Mouse (Mus musculus) ES-E14 (cell line): ENCODE measurements at regions not wholly inside any gene's neighbourhood (a gene's known extent, or its start where the extent isn't known, plus 50 kb on each side); places are given as distances from the start of the nearest gene placed in this dataset.

Experiments
- DNase-seq: peaks from one replicate; pipeline ENCODE4 v3.0.0-alpha.2; 2013; ENCODE audit warnings: low read depth, low spot score
- H3K27ac ChIP-seq: 2 replicates; pipeline ENCODE4 v1.5.1; 2012; ENCODE audit warnings: low read depth, mild to moderate bottlenecking, low read length, moderate library complexity, mixed read lengths; ENCODE audit not compliant: poor library complexity, insufficient read depth, severe bottlenecking
- H3K36me3 ChIP-seq: 2 replicates; pipeline ENCODE4 v1.6.1; 2012; ENCODE audit warnings: mild to moderate bottlenecking, low read length, moderate library complexity, mixed read lengths; ENCODE audit not compliant: control insufficient read depth, poor library complexity, insufficient read depth, severe bottlenecking
- H3K4me1 ChIP-seq, 2 experiments: fragments of 150-350 bp in 1 of 2; sonication (generic) in 1 of 2; 2 replicates each; pipeline ENCODE4 v1.6.1; 2012; ENCODE audit warnings: low read length in 2 of 2, mild to moderate bottlenecking in 1 of 2, mixed read lengths in 1 of 2; ENCODE audit not compliant: control insufficient read depth in 2 of 2, insufficient read depth in 2 of 2, poor library complexity in 1 of 2
- H3K4me3 ChIP-seq, 2 experiments: fragments of 150-350 bp in 1 of 2; sonication (generic) in 1 of 2; 2 replicates each; pipeline ENCODE4 v1.5.1; 2012; ENCODE audit warnings: low read length in 2 of 2, low read depth in 1 of 2, mild to moderate bottlenecking in 1 of 2, mixed read lengths in 1 of 2; ENCODE audit not compliant: insufficient read depth in 1 of 2, poor library complexity in 1 of 2, severe bottlenecking in 1 of 2
- H3K9ac ChIP-seq: 2 replicates; pipeline ENCODE4 v1.6.1; 2012; ENCODE audit warnings: low read depth, mild to moderate bottlenecking, low read length, mixed read lengths; ENCODE audit not compliant: poor library complexity, insufficient read depth, severe bottlenecking
- H3K9me3 ChIP-seq: fragments of 150-350 bp; sonication (generic); 2 replicates; pipeline ENCODE4 v1.6.1; 2012; ENCODE audit warnings: low read depth, mild to moderate bottlenecking, low read length; ENCODE audit not compliant: control insufficient read depth, insufficient read depth
- CHD2 ChIP-seq: IDR thresholded peaks from 2 replicates; pipeline ENCODE4 v1.6.1; 2014; ENCODE audit warnings: mild to moderate bottlenecking, low read depth, low read length, inconsistent platforms
- HCFC1 ChIP-seq: IDR thresholded peaks from 2 replicates; pipeline ENCODE4 v1.6.1; 2012; ENCODE audit warnings: low read length, inconsistent platforms, borderline replicate concordance; ENCODE audit not compliant: insufficient read depth
- MAFK ChIP-seq: IDR thresholded peaks from 2 replicates; pipeline ENCODE4 v1.6.1; 2014; ENCODE audit warnings: mild to moderate bottlenecking, low read depth, low read length, inconsistent platforms; ENCODE audit not compliant: insufficient read depth
- ZC3H11A ChIP-seq: IDR thresholded peaks from 2 replicates; pipeline ENCODE4 v1.6.1; 2012; ENCODE audit warnings: low read depth, mild to moderate bottlenecking, inconsistent platforms, low read length, borderline replicate concordance
- ZNF384 ChIP-seq: IDR thresholded peaks from 2 replicates; pipeline ENCODE4 v1.6.1; 2012; ENCODE audit warnings: low read depth, low read length, inconsistent platforms
- in situ Hi-C, 2 experiments: fragments of 600-800 bp; cut with MboI; formaldehyde crosslinking; loops; one replicate each; pipeline ENCODE4 v1.15.1; 2025; ENCODE audit warnings: low sequenced_read_pairs in 2 of 2, inconsistent platforms in 1 of 2; ENCODE audit not compliant: unreplicated experiment in 2 of 2

DNA sequence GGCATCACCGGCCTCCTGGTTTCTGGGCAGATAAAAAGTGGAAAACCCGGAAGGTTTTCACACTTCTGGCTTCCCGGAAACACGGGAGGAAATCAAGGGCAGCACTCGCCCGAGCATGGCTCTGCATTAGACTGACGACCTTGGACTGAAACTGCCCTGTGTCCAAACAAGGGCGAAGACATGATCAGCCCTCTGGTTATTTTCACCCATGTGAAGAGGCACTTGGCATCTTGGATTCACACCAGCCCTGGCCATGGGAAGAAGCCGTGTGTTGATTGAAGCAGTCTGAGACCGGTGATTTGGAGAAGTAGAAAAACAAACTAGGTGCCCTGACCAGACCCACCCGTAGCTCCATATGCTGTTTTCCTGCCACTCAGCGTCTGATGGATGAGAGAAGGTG lies 1146.7 kb downstream of the Poteg start:
- in situ Hi-C loops: no loop called here
- DNase-seq: no peak
- no peak overlapping the region for H3K9ac ChIP-seq
- no peak overlapping the region for H3K4me3 ChIP-seq
- no peaks in the 10 kb centered on the region for H3K9me3 ChIP-seq
- H3K4me1 ChIP-seq: no peaks in the 10 kb centered on the region; a peak in 1 of 4 replicates
- no peak overlapping the region for H3K27ac ChIP-seq
- TF ChIP-seq CHD2 (no peak), MAFK (no peak), ZC3H11A (no peak), HCFC1 (no peak), ZNF384 (no peak)
- H3K36me3 ChIP-seq: no peaks in the 10 kb centered on the region

DNA sequence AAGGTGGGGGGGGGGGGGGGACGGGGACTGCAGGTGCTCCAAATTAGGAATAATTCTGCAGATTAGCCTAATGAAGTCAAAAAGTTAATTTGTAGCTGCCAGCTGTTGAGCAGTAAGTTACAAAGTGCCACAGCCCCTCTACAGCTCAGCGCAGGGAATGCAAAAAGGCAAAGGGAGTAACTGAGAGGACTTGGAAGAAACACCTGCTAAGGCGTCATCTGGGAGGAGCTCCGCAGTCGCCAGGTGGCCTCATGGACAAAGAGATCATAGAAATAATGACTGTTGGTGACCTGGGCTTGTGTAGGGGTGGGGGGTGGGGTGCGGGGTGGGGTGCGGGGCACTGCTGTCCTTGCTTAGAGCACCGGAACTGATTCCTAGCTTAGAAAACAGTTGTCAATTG lies 1147.1 kb downstream of the Poteg start:
- no peak overlapping the region for H3K27ac ChIP-seq

DNA sequence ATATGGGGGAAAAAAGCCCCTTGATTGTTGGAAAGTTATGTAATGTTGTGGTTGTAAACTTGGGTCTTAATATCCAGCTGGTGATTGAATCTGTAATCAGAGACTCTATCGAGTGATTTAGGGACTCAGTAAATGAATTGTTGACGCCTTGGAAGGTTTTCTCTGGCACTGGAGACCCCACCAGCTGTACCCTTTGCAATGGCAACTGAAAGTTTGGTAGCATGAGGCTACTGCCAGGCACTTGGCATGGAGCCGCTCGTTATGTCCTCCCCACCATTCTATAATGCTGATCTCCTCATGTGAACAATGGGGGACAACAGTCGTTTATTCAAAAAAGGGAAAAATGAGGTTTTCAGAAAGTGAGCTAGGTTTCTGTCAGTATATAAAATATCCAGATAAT lies 1148.4 kb downstream of the Poteg start:
- H3K36me3 ChIP-seq: no peaks in the 10 kb centered on the region
- no peak overlapping the region for H3K27ac ChIP-seq
- no peaks in the 10 kb centered on the region for H3K9me3 ChIP-seq
- DNase-seq: no peak
- H3K4me1 ChIP-seq: no peaks in the 10 kb centered on the region; a peak in 1 of 4 replicates
- no peak overlapping the region for H3K9ac ChIP-seq
- TF ChIP-seq MAFK (no peak), ZC3H11A (no peak), CHD2 (no peak), HCFC1 (no peak), ZNF384 (no peak)
- H3K4me3 ChIP-seq: no peak overlapping the region
- in situ Hi-C loops: no loop called here

More for the DNA sequence above, 1147.1 kb downstream of the Poteg start:
- TF ChIP-seq MAFK (no peak), ZNF384 (no peak), ZC3H11A (no peak), HCFC1 (no peak), CHD2 (no peak)
- Histone ChIP-seq H3K9ac (no peak overlapping the region), H3K36me3 (no peaks in the 10 kb centered on the region), H3K4me1 (no peaks in the 10 kb centered on the region; a peak in 1 of 4 replicates), H3K4me3 (no peak overlapping the region), H3K9me3 (no peaks in the 10 kb centered on the region)
- DNase-seq: no peak
- in situ Hi-C loops: no loop called here
